Mouse (Mus musculus) testis, adult 2 months (tissue): ENCODE results near the gene Nrcam. TPM values are rescaled to one million over a fixed set of nuclear protein-coding genes. Genes with fewer than 3 reads are reported as not detected.

Source experiments
- H3K27ac ChIP-seq: fragments of 200-500 bp; 2 replicates; pipeline ENCODE4 v1.5.1; 2012; ENCODE audit warnings: low read depth, low read length; ENCODE audit not compliant: control insufficient read depth, insufficient read depth
- H3K27me3 ChIP-seq: fragments of 200-500 bp; 2 replicates; pipeline ENCODE4 v1.6.1; 2012; ENCODE audit warnings: mild to moderate bottlenecking, low read length, moderate library complexity; ENCODE audit not compliant: control insufficient read depth, insufficient read depth
- H3K36me3 ChIP-seq: fragments of 200-500 bp; 2 replicates; pipeline ENCODE4 v1.6.1; 2012; ENCODE audit warnings: mild to moderate bottlenecking, low read length; ENCODE audit not compliant: control insufficient read depth, insufficient read depth
- H3K4me1 ChIP-seq: fragments of 200-500 bp; 2 replicates; pipeline ENCODE4 v1.6.1; 2012; ENCODE audit warnings: low read length; ENCODE audit not compliant: control insufficient read depth, insufficient read depth
- H3K4me3 ChIP-seq: fragments of 200-500 bp; 2 replicates; pipeline ENCODE4 v1.5.1; 2012; ENCODE audit warnings: low read depth, mild to moderate bottlenecking, low read length, moderate library complexity, mixed read lengths; ENCODE audit not compliant: control insufficient read depth
- CTCF ChIP-seq: fragments of 200-500 bp; IDR thresholded peaks from 2 replicates; pipeline ENCODE4 v1.5.1; 2012; ENCODE audit warnings: low read depth, mild to moderate bottlenecking, inconsistent platforms, low read length, moderate library complexity; ENCODE audit not compliant: control insufficient read depth, insufficient read depth, insufficient replicate concordance
- POLR2A ChIP-seq: fragments of 200-500 bp; IDR thresholded peaks from 2 replicates; pipeline ENCODE4 v1.6.1; 2012; ENCODE audit warnings: low read depth, mild to moderate bottlenecking, inconsistent platforms, low read length, moderate library complexity; ENCODE audit not compliant: control insufficient read depth
- polyA plus RNA-seq: library from polyadenylated mRNA; depleted of rRNA; stranded (reverse); fragments of >200 nt; gene quantifications from 2 replicates; pipeline ENCODE4 v1.2.3, GENCODE M21; 2012

Gene Nrcam
- polyA plus RNA-seq, 1 experiment: 0.94 TPM

GRCm38 (mm10) chr12:44515066-44515465, 186.4 kb downstream of the Nrcam start:
- H3K4me1 ChIP-seq: no peaks in the 10 kb centered on the region
- TF ChIP-seq POLR2A (no peak), CTCF (no peak)
- no peaks in the 10 kb centered on the region for H3K27me3 ChIP-seq
- no peaks in the 10 kb centered on the region for H3K36me3 ChIP-seq
- H3K4me3 ChIP-seq: no peak overlapping the region
- no peak overlapping the region for H3K27ac ChIP-seq

GRCm38 (mm10) chr12:44519440-44520141, 190.9 kb downstream of the Nrcam start:
- Histone ChIP-seq H3K27ac (no peak overlapping the region), H3K4me3 (no peak overlapping the region), H3K4me1 (no peaks in the 10 kb centered on the region), H3K27me3 (no peaks in the 10 kb centered on the region), H3K36me3 (no peaks in the 10 kb centered on the region)
- no peak for TF ChIP-seq POLR2A
- no peak for TF ChIP-seq CTCF

DNA sequence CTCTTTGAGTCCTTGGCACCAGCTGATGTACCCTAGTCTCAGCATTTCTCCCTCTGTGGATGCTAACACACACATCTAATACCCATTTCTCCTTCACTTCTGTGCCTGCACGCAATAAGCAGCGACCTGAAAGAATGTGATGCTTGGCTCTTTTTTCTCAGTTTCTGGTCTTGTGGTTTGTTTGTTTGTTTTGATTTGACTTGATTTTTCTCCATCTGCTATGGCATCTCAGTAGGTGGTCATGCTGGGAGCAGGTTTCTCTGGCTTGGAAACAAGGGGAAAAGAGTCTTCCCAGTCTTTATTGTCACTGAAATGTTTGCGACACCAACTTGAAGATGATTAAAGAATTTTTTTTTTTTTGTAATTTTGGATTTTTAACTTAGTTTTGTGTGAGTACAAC, 192.8 kb downstream of the Nrcam start:
- Histone ChIP-seq H3K36me3 (no peaks in the 10 kb centered on the region), H3K27ac (no peak overlapping the region), H3K27me3 (no peaks in the 10 kb centered on the region), H3K4me3 (no peak overlapping the region), H3K4me1 (no peaks in the 10 kb centered on the region)
- TF ChIP-seq POLR2A: no peak

GRCm38 (mm10) chr12:44524621-44525565, 196.2 kb downstream of the Nrcam start:
- TF ChIP-seq CTCF (no peak), POLR2A (no peak)
- H3K4me1 ChIP-seq: no peaks in the 10 kb centered on the region
- H3K27me3 ChIP-seq: no peaks in the 10 kb centered on the region
- no peaks in the 10 kb centered on the region for H3K36me3 ChIP-seq
- H3K27ac ChIP-seq: no peak overlapping the region
- no peak overlapping the region for H3K4me3 ChIP-seq

DNA sequence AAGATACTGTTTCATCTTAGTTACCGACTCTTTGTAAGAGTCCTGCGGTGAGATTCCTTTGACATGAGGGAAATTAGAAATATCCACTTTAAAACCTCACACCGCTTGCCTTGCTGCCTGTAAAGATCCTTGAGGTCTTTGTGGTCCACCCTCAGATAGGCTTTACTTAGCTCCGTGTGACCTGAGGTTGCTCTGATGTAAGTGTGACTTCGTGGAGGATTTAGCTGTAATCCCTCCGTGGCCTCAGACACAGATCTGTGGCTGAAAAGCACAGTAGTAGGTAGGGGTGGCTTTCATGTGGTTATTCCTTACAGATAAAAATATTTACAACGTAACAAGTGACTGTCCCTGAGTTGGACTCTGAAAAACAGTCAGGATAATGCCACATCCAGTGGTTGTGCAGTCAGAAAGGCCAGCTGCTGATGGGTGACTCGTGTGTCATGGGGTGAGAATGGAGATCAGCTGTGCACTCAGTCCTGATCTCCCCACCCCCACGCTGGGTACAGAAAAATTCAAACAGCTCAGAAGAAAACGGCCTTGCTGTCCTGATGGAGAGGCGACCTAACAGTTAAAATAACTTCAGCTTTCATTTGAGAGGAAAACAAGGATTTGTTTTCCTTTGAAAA, 199.8 kb downstream of the Nrcam start:
- Histone ChIP-seq H3K27me3 (no peaks in the 10 kb centered on the region), H3K27ac (no peak overlapping the region), H3K4me3 (no peak overlapping the region), H3K36me3 (no peaks in the 10 kb centered on the region), H3K4me1 (no peaks in the 10 kb centered on the region)
- TF ChIP-seq CTCF (no peak), POLR2A (no peak)

GRCm38 (mm10) chr12:44532337-44533113, 203.8 kb downstream of the Nrcam start:
- Histone ChIP-seq H3K27me3 (no peaks in the 10 kb centered on the region), H3K27ac (no peak overlapping the region), H3K4me1 (no peaks in the 10 kb centered on the region), H3K36me3 (no peaks in the 10 kb centered on the region), H3K4me3 (no peak overlapping the region)
- no peak for TF ChIP-seq POLR2A
